Mouse (Mus musculus) CH12.LX (cell line): ENCODE results near the gene Spats2.

Source experiments
- BHLHE40 ChIP-seq: IDR thresholded peaks from 2 replicates; pipeline ENCODE4 v1.6.1; 2011; ENCODE audit warnings: mild to moderate bottlenecking, low read depth, low read length, improper control_type of control experiment
- CTCF ChIP-seq, 2 experiments: IDR thresholded peaks in 1 of 2; conservative IDR thresholded peaks in 1 of 2; 2 replicates each; pipeline ENCODE4 v1.5.1; 2011 to 2012; ENCODE audit warnings: low read depth in 2 of 2, low read length in 2 of 2, improper control_type of control experiment in 1 of 2, inconsistent platforms in 1 of 2, mild to moderate bottlenecking in 1 of 2, moderate library complexity in 1 of 2
- EP300 ChIP-seq: IDR thresholded peaks from 2 replicates; pipeline ENCODE4 v1.6.1; 2011; ENCODE audit warnings: low read length, improper control_type of control experiment
- HCFC1 ChIP-seq: IDR thresholded peaks from 2 replicates; pipeline ENCODE4 v1.6.1; 2012; ENCODE audit warnings: low read depth, mild to moderate bottlenecking, inconsistent platforms, low read length, improper control_type of control experiment
- JUND ChIP-seq: conservative IDR thresholded peaks from 2 replicates; pipeline ENCODE4 v1.6.1; 2011; ENCODE audit warnings: low read depth, low read length, improper control_type of control experiment
- MAZ ChIP-seq: IDR thresholded peaks from 2 replicates; pipeline ENCODE4 v1.6.1; 2012; ENCODE audit warnings: low read depth, mild to moderate bottlenecking, inconsistent platforms, low read length, improper control_type of control experiment, moderate library complexity
- MEF2A ChIP-seq: IDR thresholded peaks from 2 replicates; pipeline ENCODE4 v1.6.1; 2014; ENCODE audit warnings: low read depth, mild to moderate bottlenecking, inconsistent platforms, low read length, improper control_type of control experiment, borderline replicate concordance
- NELFE ChIP-seq: IDR thresholded peaks from 2 replicates; pipeline ENCODE4 v1.6.1; 2011; ENCODE audit warnings: low read depth, low read length, improper control_type of control experiment
- POLR2A ChIP-seq: IDR thresholded peaks from 2 replicates; pipeline ENCODE4 v1.6.1; 2011; ENCODE audit warnings: low read depth, mild to moderate bottlenecking, improper control_type of control experiment, low read length
- POLR2AphosphoS2 ChIP-seq: IDR thresholded peaks from 2 replicates; pipeline ENCODE4 v1.6.1; 2011; ENCODE audit warnings: low read depth, low read length, improper control_type of control experiment
- RAD21 ChIP-seq: IDR thresholded peaks from 2 replicates; pipeline ENCODE4 v1.6.1; 2011; ENCODE audit warnings: low read depth, mild to moderate bottlenecking, low read length, improper control_type of control experiment, moderate library complexity
- USF1 ChIP-seq: IDR thresholded peaks from 2 replicates; pipeline ENCODE4 v1.6.1; 2014; ENCODE audit warnings: low read depth, mild to moderate bottlenecking, inconsistent platforms, low read length, improper control_type of control experiment
- ZC3H11A ChIP-seq: IDR thresholded peaks from 2 replicates; pipeline ENCODE4 v1.6.1; 2012; ENCODE audit warnings: low read depth, mild to moderate bottlenecking, inconsistent platforms, low read length, improper control_type of control experiment
- ZNF384 ChIP-seq: IDR thresholded peaks from 2 replicates; pipeline ENCODE4 v1.6.1; 2012; ENCODE audit warnings: low read depth, low read length, improper control_type of control experiment, inconsistent platforms

- no peak for TF ChIP-seq MEF2A
- no peak for TF ChIP-seq CTCF (conservative IDR thresholded peaks at IDR 0.05 in 1 of 2, IDR thresholded peaks at IDR 0.05 in 1 of 2; ENCODE audit: low read depth in 2 of 2, low read length in 2 of 2)
- no peak for TF ChIP-seq NELFE
- TF ChIP-seq POLR2A = no peak
- TF ChIP-seq HCFC1 = no peak
- no peak for TF ChIP-seq JUND
- TF ChIP-seq POLR2AphosphoS2 = no peak
- TF ChIP-seq EP300 = no peak
- TF ChIP-seq ZC3H11A = no peak
- no peak for TF ChIP-seq USF1
- TF ChIP-seq BHLHE40 = no peak
- no peak for TF ChIP-seq RAD21
- TF ChIP-seq MAZ = no peak
- no peak for TF ChIP-seq ZNF384
These were observed 4.5 kb downstream of the Spats2 start for GRCm38 (mm10) chr15:99129956-99130910.
